Mouse (Mus musculus) testis, adult 2 months (tissue): ENCODE measurements around the gene Sergef.

Experiments used
- CTCF ChIP-seq: fragments of 200-500 bp; IDR thresholded peaks from 2 replicates; pipeline ENCODE4 v1.5.1; 2012; ENCODE audit warnings: low read depth, mild to moderate bottlenecking, inconsistent platforms, low read length, moderate library complexity; ENCODE audit not compliant: control insufficient read depth, insufficient read depth, insufficient replicate concordance
- POLR2A ChIP-seq: fragments of 200-500 bp; IDR thresholded peaks from 2 replicates; pipeline ENCODE4 v1.6.1; 2012; ENCODE audit warnings: low read depth, mild to moderate bottlenecking, inconsistent platforms, low read length, moderate library complexity; ENCODE audit not compliant: control insufficient read depth

DNA sequence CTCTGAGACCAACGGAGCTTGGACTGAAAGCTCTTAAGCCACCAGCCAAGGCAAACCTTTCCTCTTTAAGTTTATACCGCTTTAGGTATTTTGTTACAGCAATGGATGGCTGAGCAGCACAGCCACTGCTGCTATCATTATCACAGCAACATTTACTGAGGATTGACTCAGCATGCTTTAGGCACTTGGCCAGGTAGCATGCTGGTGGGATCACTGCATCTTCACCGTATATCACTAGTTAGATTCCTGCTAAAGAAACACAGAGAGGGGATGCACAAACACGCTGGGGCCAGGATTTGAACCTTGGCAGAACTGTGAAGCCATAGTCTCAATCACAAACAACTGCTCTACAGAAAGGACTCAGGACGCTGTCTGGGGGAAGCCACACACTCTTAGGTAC is 152.8 kb downstream of the Sergef start:
- TF ChIP-seq CTCF (no peak), POLR2A (no peak)
